Mouse (Mus musculus): Measurements from ENCODE around the gene Abhd6.
A peak's percentile ranks its signal among the peaks of the same experiment; 100 is the strongest.
"Not testable (repeated sequence)": the region's sequence is repeated elsewhere in the genome, so short reads cannot be mapped to it uniquely, and the experiment has no call there.

Abhd6 gene

DNA sequence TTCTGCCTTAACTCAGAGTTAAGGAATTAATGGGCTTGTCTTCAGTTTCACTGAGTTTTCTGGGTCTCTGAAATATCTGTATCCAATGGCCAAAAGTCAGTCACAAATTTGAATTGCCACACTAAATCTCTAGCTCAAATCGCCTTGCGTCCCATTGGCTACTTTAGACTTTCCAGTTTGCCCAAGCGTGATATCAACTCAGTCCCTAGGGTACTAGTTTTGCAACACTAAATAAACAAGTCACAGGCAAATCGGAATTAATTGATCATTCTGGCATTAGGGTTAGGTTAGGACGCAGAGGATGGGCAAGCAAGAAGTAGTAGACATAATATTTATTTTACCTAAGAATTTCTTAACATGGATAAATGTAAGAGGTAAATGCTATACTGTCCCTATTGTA is 2.5 kb upstream of the Abhd6 start:
- DNase-seq: no peak

DNA sequence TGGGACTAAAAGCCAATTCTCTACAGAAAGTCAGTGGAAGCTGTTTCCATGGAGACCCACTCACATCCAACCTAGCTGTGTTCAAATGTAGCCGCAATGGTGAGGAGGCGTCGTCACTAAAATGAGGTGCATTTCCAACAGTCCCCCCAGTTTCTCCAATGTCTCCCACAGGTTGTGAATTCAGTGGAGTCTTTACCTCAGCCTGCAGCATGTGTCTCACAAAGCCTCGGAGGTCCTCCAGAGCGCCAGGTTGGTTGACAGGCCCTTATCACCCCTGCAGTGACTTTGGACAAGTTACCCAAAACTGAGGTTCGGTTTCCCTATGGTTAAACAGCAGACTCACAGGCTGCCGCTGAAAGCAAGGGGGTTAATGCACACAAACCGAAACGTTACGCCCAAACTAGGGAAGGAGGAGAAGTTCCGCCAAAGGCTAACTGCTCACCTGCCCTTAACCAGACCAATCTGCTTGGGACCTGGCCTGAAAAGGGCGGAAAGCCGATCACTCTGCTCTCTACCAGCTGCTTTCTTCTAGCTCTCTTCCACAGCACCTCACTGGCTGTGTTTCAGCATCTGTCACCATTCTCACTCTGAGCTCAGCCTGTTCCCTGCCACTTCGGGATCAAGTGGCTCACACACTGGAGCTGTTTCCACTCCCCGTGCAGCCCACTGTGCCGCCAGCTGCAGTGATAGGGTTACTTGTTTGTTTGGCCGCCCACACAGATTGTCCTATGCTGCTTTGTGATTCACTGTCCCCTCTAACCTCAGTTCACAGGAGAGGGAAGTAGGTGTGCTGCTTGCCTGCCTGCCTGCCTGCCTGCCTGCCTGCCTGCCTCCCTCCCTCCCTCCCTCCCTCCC is 1.6 kb upstream of the Abhd6 start:
- DNase-seq: no peak

DNA sequence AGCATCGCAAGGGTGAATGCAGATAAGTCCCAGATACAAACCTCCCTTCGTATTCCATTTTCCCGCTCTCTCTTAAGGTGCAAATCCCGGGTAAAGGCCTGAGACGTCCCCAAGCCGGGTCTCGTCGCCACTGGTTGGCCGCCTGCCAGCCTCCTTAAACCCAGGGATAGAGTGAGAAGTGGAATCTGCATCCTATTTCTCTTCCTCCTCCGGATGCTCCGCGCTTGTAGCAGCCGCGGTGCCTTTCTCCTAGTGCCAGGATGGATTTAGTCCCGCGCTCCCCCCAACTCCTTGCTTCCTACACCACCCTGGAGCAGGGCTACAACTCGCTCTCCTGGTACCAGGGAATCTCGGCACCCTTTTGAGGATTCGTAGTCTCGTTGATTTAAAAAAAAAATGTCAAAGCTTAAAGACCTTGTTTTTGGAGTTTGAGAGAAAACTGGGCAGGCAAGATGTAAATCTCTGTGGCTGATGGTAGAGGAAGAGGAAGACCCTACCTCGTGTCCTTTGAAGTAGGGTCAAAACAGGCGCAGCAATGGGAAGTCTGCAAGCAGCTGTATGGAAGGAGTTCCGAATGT is 480 bp downstream of the Abhd6 start:
- peak; percentile 50 for DNase-seq

DNA sequence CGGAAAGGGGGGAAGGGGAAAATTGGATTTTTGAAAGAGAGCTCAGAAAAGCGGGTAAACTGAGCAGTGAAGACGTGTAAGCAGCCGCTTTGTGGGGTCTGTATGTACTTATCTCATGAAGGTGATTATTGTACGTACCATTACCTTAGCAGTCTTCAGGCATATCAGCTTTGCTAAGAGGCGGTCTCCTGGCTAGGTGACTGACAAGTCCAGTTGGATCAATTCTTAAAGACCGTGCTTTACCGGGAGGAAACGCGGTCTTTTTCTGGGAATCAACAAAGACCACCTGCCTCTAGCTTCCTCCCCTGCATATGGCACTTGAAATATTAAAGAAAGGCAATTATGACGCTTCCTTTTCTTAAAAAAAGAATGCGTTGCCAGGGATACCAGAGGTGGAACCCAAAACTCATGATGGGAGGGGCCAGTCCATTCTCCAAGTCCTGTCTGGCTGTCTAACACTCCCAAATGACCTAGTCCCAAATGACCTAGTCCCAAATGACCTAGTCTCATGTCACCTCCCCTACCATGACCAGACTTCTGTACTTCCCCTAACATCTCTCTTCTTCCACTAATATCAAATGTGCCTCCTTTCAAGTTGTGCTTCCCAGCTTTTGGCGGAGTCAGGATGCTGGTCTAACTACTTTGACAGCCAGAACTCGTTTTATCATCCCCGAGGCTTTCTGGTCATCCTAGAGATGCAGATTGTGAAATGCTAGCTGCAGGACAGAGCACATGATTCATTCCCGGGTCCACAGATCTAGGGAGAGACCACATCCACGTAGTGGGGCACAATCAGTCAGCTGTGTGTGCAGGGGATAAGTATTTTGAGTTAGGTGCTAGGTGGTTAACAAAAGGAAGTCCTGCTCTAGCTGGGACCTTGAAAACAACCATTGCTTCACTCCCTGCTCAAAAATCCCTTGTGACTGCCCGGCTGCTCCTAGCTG is 1.3 kb downstream of the Abhd6 start:
- no peak for DNase-seq

DNA sequence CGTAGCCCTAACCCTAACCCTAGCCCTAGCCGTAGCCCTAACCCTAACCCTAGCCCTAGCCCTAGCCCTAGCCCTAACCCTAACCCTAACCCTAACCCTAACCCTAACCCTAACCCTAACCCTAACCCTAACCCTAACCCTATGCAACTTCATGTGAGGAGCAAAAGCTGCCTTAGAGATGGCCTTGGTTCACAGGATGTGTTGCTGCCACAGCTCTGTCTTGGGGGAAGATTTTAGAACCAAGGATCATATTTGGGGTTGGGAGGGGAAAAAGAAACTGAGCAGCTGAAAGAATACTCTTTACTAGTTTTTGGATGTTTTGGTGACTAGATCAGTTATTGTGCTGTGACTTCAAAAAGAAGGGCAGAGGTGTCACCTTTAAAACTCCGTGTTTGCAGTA is 3.4 kb downstream of the Abhd6 start:
- DNase-seq: not testable (repeated sequence)

DNA sequence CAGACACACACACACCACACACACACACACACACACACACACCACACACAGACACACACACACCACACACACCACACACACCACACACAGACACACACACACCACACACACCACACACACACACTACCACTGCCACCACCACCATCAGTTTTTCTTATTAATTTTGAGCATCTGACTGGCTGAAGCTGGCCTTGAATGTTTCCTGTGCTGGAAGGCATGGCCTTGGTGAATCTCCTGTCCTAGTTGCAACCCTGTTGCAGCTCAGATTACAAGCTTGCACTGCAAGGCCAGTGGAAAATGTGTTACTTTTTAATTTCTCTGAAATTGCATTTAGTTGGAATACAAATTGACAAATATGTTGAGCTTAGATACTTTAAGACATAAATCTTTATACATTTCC is 4.4 kb downstream of the Abhd6 start:
- DNase-seq: no peak

DNA sequence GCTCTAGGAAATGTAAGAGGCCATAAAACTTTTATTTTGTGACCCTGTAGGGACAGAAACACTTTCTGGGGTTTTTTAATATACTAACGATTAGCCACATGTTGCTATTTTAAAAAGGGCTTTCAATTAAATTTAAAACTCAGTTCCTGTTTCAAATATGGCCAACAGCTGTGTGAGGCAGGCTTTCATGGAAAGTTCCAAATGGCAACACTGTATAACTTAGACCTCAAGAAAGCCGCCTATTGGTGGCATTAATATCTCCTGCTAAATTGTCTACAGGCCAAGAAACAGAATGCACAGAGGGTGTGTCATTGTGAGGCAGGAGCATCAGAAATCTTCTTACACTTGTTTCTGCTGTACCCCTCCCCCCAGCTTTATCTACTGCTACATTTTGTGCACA is 4.8 kb downstream of the Abhd6 start:
- DNase-seq: no peak

DNA sequence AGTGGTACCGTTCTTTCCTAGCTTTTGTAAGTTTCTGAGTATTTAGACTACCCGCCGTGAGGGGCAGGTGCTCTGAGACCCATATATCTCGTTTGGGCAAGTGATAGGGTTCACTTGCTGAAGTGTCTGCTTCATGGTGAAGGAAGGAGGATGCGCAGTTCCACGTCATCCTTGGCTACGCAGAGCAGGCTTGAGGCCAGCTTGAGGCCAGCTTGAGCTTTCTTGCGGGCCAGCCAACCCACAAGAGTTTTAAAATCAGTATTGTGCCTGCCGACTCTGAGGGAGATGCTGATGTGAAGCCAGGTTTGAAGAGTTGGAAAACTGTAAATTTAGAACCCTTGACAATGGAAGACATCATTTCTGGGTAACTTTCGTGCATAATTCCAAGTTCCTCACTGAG is 5.2 kb downstream of the Abhd6 start:
- DNase-seq: no peak

DNA sequence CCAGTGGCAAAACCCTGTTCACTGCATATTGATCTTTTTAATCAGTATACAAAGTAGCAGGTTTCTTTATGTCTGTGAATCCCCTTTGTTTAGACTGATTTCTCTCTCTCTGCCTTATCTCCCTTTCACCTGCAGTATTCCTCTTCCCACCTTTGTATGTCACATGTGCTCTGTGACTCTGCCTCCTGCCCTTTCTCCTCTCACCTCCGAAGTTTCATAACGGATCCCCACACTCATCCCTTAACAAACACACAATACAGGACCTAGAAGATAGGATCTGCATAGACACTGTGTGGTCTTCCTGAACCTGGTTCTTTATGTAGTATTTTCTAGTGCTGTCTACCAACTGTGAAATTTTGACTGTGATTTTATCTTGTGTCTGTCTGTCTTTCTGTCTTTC is 8.6 kb downstream of the Abhd6 start:
- no peak for DNase-seq

DNA sequence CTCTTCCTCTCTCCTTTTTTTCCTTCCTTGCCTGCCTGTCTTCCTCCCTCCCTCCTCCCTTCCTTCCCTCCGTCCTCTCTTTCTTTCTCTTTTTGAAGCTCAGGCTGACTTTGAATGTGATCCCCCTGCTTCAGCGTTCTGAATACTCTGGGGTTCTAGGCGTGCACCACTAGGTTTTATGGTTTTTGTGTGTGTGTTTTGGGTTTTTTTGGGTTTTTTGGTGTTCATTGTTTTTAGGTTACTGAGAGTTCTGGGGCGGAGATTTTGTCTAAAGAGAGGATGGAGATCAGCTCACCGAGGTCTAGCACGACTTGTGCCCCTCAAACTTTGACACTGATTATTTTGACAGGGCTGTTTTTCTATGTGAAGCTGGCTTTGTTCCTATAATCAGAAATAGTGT is 9.2 kb downstream of the Abhd6 start:
- no peak for DNase-seq

DNA sequence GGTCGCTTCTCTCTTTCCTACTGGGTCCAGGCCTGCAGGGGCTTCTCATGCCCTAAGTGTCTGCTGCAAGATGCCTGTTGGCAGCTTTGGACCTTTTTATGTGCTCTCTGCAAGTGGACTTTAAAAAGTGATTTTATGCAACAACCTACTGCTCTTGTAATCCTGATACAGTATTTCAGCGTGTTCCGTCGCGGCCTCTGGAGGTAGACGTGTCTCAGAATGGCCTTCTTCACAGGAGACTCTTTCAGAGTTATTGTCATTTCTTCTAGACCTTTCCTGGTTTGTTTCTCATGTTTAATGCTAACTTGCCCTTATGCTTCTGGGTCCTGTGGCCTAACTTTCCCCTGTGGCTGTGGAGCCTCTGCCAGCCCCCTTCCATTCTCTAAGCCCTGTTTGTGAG is 13.1 kb downstream of the Abhd6 start:
- no peak for DNase-seq

DNA sequence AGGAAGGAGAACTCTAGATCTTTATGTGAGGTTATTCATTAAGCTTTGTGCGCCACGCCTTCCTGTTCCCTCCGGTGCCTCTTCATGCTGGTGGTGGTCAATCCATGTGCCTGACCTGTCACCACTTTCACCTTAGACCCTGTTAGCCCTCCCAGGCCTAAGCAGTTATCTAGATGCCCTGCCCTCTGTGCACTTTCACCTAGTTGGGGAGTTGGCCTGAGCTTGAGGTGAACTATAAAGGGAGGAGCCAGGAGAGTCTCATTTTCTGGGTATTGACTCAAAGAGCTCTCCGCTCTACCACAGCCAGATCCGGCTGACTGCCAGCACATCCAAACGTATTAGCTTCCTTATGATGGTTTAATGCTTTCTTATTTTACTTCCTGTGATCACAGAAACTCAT is 13.6 kb downstream of the Abhd6 start:
- no peak for DNase-seq

DNA sequence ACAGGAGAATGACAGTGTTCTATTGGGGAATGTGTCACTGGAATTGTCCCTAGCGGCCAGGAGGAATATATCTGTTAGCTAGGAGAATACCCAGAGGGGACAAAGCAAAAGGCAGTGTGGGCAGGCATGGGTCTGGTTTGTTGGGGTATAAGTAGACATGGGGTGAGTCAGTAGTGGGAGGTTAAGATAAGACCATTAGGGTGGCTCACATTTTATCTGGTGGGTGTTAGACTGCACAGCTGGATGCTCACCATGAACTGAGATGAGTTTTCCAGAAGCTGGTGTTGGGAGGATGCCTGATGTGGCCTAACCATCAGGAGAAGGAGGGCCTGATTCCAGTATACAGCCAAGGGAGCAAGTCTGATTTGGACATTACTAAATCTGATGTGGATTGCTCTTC is 14.2 kb downstream of the Abhd6 start:
- no peak for DNase-seq

DNA sequence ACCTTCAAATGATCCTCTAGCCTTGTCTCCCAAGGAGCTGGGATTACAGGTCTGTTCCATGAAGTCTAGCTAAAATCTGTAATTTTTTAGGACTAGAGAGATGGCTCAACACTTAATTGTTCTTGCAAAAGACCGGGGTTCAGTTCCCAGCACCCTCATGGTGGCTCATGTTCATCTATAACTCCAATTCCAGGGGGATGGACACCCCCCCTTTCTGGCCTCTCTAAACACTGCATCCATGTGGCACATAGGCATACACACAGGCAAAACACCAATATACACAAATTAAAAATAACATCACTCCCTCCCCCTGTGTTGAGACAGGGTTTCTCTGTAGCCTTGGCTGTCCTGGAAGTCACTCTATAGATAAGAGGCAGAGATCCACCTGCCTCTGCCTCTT is 17.3 kb downstream of the Abhd6 start:
- no peak for DNase-seq

DNA sequence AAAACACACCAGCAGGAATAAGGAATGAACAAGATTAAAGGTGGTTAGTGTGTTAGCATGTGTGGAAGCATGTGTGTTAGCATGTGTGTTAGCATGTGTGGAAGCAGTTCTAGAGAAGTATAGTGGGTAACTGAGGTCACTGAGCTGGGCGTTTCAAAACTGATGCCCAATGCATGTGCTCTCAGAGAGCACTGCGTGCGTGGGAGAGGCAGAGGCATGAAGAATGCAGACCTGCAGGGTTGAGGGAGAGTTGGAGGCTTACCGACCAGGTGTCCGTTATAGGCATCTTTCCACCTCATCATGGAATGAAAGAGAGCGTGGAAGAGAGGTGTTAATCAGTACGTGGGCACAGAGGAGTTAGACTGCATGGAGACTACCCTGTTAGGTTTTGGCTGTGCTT is 17.8 kb downstream of the Abhd6 start:
- no peak for DNase-seq

DNA sequence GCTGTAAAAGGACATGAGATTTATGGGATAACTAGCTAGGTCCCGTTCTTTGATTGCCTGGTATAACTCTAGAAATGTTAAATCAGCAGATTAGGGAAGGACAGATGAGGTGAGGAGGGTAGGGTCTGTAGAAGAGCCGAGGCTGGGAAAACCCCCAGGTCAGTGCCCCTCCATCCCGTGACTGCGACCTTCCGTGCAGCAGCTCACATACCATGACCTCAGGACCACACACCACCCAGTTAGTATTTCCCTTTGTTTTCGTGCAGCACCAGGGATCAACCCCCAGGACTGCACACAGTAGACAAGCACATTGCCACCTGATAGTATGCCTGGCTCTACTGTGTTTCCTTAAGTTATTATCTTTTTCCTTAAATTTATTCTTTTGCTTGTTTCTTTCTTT is 21.8 kb downstream of the Abhd6 start:
- DNase-seq: no peak

DNA sequence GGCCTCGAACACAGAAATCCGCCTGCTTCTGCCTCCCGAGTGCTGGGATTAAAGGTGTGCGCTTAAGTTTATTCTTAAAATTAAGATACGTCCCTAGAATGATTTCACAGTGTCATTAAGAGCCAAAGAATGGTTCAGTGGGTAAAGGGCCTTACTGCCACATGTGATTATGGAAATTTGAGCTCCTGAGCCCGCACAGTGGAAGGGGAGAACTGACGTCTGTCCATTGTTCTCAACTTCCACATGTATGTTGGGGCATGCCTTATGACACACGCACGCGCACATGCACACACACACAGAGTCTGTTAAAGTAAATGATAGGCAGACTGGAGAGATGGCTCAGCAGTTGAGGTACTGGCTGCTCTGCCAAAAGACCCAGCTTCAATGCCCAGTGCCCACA is 22.2 kb downstream of the Abhd6 start:
- no peak for DNase-seq

DNA sequence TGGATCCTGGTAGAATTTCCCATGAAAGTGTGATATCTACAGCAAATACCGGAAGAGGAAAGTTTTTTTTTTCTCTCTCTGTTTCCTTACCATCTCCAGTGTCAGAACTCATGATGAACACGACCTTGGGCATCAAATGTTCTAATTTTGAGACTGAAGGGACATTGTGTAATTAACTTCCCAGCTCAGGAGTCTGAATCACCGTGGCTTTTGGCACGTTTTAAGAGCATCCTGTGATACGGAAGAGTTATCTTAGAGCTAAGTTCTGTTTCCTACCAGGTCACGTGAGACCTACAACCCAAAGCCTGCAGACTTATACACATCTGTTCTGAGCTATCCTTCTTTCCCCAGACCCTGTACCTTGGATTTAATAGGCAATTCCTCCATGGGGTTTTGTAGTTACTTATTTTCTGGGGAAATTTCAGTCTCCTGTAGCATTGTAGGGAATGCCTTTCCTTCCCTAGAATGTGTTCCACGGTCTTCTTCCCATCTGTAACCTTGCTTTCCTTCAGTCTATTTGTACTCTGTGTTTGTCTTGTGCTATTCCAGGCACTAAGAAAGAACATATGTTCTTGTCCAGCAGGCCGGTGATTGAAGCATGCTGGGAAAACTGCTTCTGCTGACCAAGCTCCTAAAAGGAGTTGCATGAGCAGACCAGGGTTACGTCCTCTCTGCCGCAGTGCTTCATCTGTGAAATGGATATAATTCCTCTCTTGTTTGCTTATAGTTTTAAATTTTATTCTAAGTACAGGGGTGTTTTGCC is 24.2 kb downstream of the Abhd6 start:
- DNase-seq: no peak

DNA sequence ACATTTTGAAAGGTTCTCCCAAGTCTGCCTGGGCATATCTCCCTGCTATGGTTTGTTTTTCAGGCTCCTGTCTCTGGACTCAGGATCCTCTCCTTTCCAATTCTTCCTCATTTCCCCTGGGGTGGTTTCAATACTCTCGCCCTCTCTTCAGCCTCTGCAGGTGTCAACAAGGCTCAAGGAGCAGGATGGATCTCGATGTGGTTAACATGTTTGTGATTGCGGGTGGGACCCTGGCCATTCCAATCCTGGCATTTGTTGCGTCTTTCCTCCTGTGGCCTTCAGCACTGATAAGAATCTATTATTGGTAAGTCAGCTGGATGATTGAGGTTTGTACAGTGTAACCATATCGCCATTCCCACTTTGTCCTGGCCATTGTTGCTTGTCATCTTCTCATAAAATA is 25.4 kb downstream of the Abhd6 start:
- DNase-seq: no peak

DNA sequence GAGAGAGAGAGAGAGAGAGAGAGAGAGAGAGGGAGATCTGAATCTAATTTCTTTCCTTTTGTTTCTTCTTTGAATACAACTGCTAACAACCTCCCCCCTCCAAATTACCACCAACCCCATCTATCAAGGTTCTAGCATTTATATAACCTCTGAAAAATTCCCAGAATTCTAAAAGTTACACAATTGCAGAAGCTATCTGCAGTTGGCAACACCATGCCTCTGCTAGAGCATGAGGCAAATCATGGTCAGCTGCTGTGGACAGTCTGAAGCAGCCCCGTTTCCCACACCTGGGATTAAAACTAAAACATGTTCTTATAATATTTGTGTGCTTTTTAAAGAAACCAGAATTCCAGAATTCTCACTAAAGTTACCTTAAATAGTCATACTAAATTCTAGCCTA is 27.1 kb downstream of the Abhd6 start:
- DNase-seq: no peak

DNA sequence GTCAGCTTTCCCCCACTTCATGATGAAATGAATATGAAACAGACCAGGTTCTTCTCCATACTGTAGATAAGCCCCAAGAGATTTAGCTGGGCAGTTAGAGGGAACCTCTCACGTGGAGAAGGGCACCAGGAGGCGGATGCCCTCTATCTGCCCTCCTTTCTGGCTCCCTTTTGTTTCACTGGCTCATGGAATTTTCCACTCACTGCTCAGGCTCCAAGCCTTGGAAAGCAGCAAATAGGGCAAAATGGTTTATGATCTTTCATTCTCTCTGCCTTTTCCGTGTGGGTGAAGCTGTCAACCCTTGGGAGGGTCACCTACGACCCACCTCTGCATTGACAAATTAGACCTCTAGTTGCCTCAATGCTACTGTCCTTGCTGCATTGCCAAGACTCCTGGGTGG is 27.8 kb downstream of the Abhd6 start:
- DNase-seq: no peak

DNA sequence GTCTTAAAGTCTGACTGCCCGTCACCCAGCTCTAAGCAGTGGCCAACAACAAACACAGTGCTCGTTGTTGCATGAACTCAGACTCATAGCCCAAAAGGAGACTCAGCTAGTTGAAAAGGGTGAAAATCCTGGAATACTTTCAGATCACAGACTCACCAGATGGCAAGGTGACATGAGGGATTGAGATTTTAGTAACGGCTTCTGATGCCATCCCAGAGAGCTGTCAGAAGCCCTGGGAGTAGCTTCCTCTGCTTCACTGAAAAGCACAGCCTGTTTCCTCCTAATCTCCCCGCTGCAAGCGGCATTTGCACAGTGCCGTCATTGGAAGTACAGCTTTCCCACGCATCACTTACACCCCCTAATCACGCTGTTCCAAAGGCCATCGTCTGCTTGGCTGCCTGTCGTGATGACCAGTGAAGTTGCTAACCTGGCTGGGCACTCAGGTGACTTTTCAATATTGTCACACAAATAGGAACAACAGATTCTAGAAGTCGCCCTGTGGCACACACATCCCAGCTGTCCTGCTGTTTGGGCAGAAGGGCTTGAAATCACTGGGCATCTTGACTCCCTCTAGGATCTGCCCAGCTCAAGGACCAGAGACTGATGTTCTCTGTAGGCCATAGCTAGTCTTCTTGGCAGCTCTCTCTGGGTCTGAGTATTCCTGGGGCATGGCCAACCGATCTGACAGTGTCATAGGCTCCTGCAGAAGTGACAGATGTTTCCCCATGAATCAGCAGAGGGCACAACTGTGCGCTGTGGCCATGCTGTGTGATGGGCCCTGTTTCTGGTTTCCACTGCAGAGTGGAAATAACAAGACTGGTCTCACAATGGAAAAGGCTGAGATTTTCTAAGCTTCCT is 29.6 kb downstream of the Abhd6 start:
- no peak for DNase-seq
